Mouse (Mus musculus): ENCODE data around the gene Cldn15. TPM values are rescaled to one million over a fixed set of nuclear protein-coding genes. Genes with fewer than 3 reads are reported as not detected.
"Not testable (repeated sequence)": the region's sequence is repeated elsewhere in the genome, so short reads cannot be mapped to it uniquely, and the experiment has no call there.

The Cldn15 gene
- 13.5 and 14.7 TPM in 2 replicates for total RNA-seq (2021)
- long read RNA-seq, experiment 1, transcript Cldn15-201 (5 exons, 1,850 nt), result major isoform, 7 of 7 reads
- long read RNA-seq, experiment 1, partial matches to known transcripts, result 0 of 7 reads
- long read RNA-seq, experiment 1, other reads (novel, unspliced or antisense), result 0 of 7 reads
- long read RNA-seq, experiment 2, transcript Cldn15-201 (5 exons, 1,850 nt), result major isoform, 10 of 11 reads
- long read RNA-seq, experiment 2, partial matches to known transcripts, result 0 of 11 reads
- long read RNA-seq, experiment 2, other reads (novel, unspliced or antisense), result 1 of 11 reads

DNA sequence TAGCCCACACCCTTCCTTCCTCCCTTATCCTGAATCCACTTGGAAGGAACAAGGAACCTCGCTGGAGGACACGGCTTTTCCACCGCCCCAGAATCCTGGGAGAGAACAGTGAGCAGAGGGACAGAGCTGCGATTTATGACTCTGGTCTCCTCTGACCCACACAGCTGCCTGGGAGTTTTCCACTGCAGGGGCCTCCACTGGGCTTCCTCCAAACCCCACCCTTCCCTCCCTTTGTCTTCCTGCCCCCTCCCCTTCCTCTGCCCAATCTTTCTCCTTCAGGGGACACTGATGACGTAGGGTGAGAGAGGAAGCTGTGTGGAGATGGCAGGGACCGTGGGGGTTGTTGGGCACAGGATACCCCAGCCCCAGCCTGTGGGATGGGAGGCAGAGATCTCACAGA is at the start of gene Cldn15:
Cldn15 (plus strand) TSS at position 286 of the 400 bp plus-strand sequence.
- DNase-seq, result peak; percentile 62

GRCm38 (mm10) chr5:136917613-136918242 is 48.7 kb upstream of the Cldn15 start:
- no peak for DNase-seq

- peak; percentile 75 for DNase-seq
Measured at GRCm38 (mm10) chr5:136918655-136919472, 47.6 kb upstream of the Cldn15 start.

DNA sequence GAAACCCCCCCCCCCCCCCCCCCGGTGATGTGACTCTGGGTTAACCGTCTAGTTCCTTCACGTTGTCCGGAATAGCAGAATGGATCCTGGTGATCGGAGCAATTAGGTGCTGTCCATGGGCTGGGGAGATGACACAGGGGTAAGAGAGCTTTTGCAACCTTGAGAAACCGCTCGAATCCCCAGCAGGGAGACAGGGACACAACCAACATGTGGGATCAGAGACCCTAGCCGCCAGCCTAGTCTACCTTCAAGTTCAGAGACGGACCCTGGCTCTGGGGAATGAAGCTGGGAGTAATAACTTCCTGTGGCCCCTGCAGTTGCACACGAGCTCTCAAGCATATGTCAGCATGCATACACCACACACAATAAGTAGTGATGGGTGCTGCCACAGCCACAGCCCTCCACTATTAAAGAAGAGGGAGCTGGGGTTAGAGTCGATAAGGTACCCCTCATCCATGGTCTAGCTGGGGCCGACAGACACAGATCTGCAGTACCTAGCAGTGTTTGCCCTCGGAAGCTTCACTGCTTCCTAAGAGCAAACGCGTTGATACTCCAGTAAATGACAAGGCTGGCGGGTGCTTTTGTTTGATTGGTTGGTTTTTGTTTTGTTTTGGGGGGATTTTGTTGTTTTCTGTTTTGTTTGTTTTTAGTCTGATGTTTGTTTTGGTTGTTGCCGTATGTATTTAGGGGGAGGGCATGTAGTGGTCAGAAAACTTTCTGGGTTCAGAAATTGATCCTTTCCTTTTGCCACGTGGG is 46.7 kb upstream of the Cldn15 start:
- DNase-seq, result no peak

GRCm38 (mm10) chr5:136922830-136923229 is 43.6 kb upstream of the Cldn15 start:
- no peak for DNase-seq

DNA sequence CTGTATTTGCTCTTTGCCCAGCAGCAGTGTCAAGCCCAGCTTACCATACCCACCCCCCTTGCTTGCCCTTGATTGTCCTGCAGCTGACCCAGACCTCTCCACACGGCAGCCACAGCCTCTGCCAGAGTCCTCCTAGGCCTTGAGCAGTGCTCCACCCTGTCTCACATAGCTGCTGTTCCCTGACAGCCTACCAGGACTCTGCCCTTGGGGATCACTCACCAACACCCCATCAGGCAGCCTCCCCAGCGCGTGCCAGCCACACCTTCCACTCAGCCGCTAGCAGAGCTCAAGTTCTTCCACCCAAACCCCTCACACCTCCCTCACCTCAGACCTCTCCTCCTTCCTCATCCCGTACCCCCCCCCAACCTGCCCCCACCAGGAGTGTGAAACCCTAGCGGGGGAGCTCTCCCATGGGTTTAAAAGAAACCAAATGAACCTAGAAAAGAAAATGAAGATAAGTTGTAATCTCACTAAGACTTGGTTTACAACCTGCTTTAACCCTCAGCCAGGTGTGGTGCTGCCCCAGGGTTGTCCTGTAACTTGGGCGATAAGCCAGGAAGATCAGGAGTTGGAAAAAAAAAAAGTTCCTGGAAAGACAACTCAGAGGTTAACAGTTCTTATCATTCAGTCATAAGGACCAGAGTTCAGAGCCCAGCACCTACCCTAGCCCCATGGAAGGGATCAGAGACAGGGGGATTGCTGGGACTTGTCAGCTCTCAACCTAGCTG is 42.5 kb upstream of the Cldn15 start:
- no peak for DNase-seq

DNA sequence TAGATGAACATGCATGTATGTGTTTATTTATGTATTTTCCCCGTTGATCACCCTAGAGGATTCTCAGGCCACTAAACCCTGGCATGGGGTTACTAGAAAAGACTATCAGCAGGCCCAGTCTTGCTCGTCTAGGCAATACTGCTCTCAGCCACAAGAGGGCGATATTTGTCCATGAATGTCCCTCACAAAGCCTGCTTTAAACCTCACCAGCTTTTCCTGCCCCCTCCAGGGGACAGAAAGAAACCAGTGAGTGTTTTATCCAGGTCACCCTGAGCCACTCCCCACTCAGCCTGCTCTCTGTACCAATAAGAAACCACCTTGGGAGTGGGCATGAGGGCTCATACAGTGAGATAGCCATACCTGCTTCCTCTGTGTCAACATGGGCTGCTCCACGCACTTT is 37.3 kb upstream of the Cldn15 start:
- DNase-seq, result peak; percentile 89

- DNase-seq, result no peak
Measured at GRCm38 (mm10) chr5:136931896-136932295, 34.5 kb upstream of the Cldn15 start.

GRCm38 (mm10) chr5:136932956-136933355 is 33.5 kb upstream of the Cldn15 start:
- DNase-seq, result no peak

- no peak for DNase-seq
Measured at GRCm38 (mm10) chr5:136933930-136934329, 32.5 kb upstream of the Cldn15 start.

DNA sequence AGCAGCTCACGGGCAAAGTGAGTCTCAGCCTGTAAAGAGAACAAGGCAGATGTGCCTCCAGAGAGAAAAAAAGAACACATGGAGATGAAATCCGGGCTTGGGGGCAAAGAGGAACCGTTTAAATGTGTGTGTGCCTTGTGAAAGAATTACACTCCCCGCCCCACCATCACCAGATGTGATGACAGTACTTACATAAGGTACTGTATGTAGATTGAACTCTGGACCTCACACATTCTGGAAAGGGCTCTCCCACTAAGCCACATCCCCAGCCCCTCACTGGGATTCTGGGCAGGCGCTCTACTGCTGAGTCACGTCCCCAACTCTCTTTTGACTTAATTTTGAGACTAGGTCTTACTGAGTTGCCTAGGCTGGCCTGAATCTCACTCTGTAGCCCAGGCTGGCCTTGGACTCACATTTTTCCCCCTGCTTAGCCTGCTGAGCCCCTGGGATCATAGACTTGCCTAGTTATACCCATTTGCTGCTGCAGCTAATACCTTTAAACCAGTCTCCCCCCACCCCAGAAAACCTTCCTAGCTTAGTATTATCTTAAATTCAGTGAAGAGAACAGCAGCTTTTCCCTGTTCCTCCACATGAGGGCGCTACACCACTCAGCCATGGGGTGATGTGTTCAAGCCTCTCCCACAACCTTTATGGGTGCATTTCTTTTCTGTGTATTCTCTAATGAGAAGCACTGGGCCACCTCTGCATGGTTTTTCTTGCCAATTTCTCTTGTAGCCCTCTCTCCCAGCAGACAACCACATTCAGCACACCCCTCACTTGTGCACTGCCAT is 30.3 kb upstream of the Cldn15 start:
- DNase-seq, result peak; percentile 49

DNA sequence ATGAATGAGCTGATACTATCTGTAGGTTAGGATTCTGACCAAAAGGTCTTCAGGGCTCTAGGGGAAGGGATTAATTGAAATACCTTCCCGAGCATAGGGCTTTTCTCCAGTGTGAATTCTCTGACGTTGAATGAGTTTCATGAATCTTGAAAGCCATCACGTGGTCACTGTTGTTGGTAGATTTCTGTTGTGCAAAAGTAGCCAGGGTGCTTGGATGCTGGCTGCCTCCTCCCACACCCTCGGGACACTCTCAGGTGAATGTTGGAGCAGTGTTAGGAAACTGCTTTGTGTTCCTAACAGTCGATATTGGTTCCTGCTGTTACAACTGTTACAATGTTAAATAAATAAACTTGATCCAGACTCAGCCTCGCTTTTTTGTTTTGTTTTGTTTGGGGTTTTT is 29.7 kb upstream of the Cldn15 start:
- no peak for DNase-seq

DNA sequence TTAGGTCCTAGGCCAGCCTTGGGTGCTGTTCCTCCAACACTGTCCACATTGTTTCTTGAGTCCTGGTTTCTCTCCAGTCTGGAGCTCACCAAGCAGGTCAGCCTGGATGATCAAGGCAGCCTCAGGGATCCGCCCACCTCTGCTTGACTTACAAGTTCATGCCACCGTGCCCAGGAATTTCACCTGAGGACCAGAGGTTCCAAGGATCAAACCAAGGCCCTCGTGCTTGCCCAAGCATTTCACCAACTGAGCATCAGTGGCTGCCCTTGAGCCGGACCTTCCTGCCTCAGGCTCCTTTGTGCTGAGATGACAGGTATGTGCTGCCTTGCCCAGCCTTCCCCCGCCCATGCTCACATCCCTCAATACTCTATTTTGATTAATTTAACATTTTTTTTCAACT is 28.8 kb upstream of the Cldn15 start:
- no peak for DNase-seq

GRCm38 (mm10) chr5:136939284-136939683 is 27.1 kb upstream of the Cldn15 start:
- peak; percentile 47 for DNase-seq

GRCm38 (mm10) chr5:136940029-136940428 is 26.4 kb upstream of the Cldn15 start:
- not testable (repeated sequence) for DNase-seq

DNA sequence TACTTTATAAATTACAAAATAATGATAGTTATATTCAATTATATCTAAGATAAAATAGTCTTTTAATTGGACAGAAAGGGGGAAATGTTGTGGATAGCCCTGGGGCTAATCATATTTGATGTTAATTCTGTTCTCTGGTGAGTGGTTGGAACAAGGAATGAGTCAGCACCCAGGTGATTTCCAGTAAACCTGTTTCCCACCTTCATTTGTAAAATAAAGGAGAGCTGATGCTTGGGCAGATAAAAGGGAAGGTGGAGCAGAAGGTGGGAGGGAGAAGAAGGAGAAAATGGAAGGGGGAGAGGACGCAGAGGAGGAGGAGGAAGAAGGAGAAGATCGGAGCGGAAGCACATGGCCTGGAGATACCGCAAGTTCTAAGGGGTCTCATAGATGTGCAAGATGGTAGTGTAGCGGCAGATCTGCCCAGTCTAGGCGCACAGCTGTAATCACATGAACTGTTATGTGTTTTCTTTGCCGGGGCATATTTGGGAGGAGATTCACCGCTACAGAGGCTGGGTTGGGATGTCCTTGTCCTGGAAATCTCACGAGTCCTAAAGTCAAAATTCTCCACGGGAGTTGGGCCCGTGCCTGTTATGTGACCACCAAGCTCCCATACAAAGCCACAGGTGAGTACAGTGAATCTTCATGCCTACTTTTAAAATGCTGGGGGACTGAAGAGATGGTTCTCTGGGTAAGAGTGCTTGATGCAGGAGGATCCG is 25.4 kb upstream of the Cldn15 start:
- no peak for DNase-seq

DNA sequence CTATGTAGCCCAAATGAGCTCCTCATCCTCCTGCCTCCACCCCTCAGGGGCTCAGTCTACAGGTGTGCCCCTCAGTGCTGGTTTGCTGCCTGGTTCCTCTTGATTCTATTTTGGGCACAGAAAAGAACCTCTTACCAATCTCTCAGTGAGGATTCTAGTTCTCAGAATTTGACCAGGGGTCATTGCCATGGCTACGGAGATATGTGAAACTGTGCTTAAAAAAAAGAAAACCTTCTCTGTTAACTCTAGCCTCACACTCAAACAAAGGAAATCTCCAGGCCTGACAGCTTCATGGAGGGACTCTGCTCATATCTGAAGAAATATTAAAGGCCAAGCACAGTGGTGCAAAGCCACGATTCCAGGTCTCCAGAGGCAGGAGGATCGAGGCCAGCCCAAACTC is 23.6 kb upstream of the Cldn15 start:
- DNase-seq, result no peak

DNA sequence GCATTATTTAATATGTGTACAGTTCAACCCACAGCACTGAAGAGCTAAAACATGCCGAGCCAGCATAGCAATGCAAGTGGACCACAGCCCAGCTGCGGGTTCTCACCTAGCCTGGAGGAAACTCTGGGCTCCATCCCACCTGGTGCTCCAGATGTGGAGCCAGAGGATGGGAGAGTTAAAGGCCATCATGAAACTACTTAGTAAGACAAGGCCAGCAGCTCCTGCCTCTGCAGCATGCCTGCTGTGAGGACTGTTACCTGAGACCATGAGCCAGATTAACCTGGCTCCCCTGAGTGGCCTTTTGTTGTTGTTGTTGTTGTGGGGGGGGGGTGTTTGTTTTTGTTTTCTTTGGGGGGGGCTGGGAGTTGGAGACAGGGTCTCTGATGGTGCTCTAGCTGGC is 23.0 kb upstream of the Cldn15 start:
- no peak for DNase-seq

DNA sequence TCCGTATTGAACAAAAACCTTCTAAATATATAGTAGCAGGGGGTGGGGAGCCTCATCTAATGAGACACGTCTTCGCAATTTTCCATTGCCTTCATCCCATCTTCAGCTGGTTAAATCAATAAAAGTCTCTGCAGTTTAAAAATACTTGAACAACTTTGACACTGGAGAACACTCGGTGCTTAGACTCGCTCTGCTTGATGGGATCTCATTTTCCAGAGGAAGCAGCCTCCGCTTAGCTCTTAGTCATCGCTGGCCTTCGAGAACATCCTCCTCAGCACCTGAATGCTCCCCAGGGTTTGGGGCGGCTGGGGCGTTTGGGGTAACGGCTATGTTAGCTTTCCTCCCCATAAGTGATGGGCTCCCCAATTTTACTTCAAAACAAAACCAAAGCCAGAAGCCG is 21.3 kb upstream of the Cldn15 start:
- DNase-seq, result no peak

GRCm38 (mm10) chr5:136947874-136948273 is 18.5 kb upstream of the Cldn15 start:
- no peak for DNase-seq

Measured in adrenal gland, postnatal 14 days (tissue).